10 mouse cellular contexts compared by ENCODE assay signal in the genomic region with DNA sequence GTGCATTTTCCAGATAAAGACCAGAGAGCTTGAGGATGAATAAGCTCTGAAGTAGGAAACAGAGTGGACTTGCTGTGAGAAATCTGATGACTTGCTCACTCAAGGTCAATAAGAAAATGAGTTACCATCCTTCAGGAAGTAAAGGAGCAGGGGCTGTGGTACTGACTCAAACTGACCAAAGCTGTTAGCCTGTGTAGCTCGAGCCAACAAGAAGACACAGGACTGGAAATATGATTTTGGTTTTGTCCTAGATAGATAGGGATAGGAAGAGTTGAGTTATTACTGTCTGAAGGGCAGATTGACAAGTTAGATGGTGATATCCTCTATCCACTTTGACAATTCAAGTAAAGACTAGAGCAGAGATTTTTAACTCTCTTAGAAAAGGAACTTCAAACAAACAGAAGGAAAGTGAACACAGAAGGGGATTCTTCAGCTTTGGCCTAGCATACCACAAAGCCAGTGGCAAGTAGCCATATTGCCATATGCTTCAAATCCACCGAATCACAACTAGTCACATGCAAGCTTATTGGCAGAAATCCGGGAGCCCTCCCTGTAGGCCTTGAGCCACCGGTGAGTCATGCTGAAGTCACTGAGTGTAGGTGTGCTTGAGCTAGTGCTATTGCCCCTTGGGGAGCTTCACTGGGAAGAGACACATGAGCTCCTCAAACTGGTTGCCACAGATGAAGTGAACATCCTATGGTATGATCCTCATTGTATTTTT.
DNase-seq lines count a peak whose midpoint lies in the region; ATAC-seq and TF ChIP-seq lines count a peak whose summit lies in the region.
"Had no signal": no experiment of that assay in that cellular context is flagged by ENCODE, and none has a peak within 500 bp of the region (broad histone marks: within the 10 kb centered on the region; RNA-seq: fewer than 3 reads in every experiment).

No protein-coding gene starts in this region.

- ATAC-seq in forebrain, embryonic 15.5 days (replicated peaks), result peak; percentile 78
- no peak for ATAC-seq in forebrain, embryonic 12.5 days (ENCODE audit: low FRiP score)
- no peak for ATAC-seq in midbrain, postnatal 0 days (ENCODE audit: low FRiP score)
- ATAC-seq in midbrain, embryonic 15.5 days (replicated peaks), result no peak
- ATAC-seq in kidney, embryonic 14.5 days (ENCODE audit: low FRiP score, low TSS enrichment), result no peak

- H3K4me1 ChIP-seq in forebrain, embryonic 15.5 days, result peaks cover 7% of the 10 kb centered on the region
- H3K4me1 ChIP-seq in forebrain, embryonic 12.5 days, result peaks cover 5% of the 10 kb centered on the region
- H3K4me1 ChIP-seq in midbrain, postnatal 0 days (ENCODE audit: insufficient read depth, low read length), result no peaks in the 10 kb centered on the region
- no peaks in the 10 kb centered on the region for H3K4me1 ChIP-seq in midbrain, embryonic 15.5 days
- H3K4me1 ChIP-seq in kidney, embryonic 14.5 days (ENCODE audit: control insufficient read depth, insufficient read depth, low read length), result no peaks in the 10 kb centered on the region
- H3K4me1 ChIP-seq: midbrain, embryonic 10.5 days had no signal

- no peaks in the 10 kb centered on the region for H3K9me3 ChIP-seq in forebrain, embryonic 15.5 days
- no peaks in the 10 kb centered on the region for H3K9me3 ChIP-seq in forebrain, embryonic 12.5 days
- H3K9me3 ChIP-seq in midbrain, postnatal 0 days (ENCODE audit: low read length), result no peaks in the 10 kb centered on the region
- no peaks in the 10 kb centered on the region for H3K9me3 ChIP-seq in midbrain, embryonic 15.5 days
- no peaks in the 10 kb centered on the region for H3K9me3 ChIP-seq in kidney, embryonic 14.5 days (ENCODE audit: control insufficient read depth, low read length)
- H3K9me3 ChIP-seq: midbrain, embryonic 10.5 days had no signal

- no peaks in the 10 kb centered on the region for H3K27me3 ChIP-seq in forebrain, embryonic 15.5 days
- no peaks in the 10 kb centered on the region for H3K27me3 ChIP-seq in forebrain, embryonic 12.5 days
- H3K27me3 ChIP-seq in midbrain, postnatal 0 days (ENCODE audit: insufficient read depth, low read length), result no peaks in the 10 kb centered on the region
- H3K27me3 ChIP-seq in midbrain, embryonic 15.5 days (replicated peaks), result no peaks in the 10 kb centered on the region
- H3K27me3 ChIP-seq in myocyte (ENCODE audit: control insufficient read depth, insufficient read depth, insufficient read length), result no peaks in the 10 kb centered on the region
- no peaks in the 10 kb centered on the region for H3K27me3 ChIP-seq in kidney, embryonic 14.5 days (ENCODE audit: control insufficient read depth, insufficient read depth, low read length)

- no peak for TF ChIP-seq CTCF in midbrain, postnatal 0 days (IDR thresholded peaks at IDR 0.05)

- WGBS in forebrain, embryonic 15.5 days, result 58% methylated on average over 4 of the region's 4 CpGs
- WGBS in forebrain, embryonic 12.5 days, result 89% methylated on average over 4 of the region's 4 CpGs
- whole genome bisulfite sequencing in midbrain, postnatal 0 days, result 89% methylated on average over 4 of the region's 4 CpGs
- WGBS in midbrain, embryonic 15.5 days, result 86% methylated on average over 4 of the region's 4 CpGs
- 93% methylated on average over 4 of the region's 4 CpGs for WGBS in kidney, embryonic 14.5 days

- intact Hi-C loops in gastrocnemius, postnatal 14 days (cut with DNase I; ENCODE audit: low total_unique reads), result no loop called here

- H3ac ChIP-seq in myocyte (ENCODE audit: control insufficient read depth, insufficient read length), result no peak overlapping the region

- no peak overlapping the region for H3K27ac ChIP-seq in forebrain, embryonic 15.5 days (replicated peaks)
- H3K27ac ChIP-seq in forebrain, embryonic 12.5 days, result no peak overlapping the region
- H3K27ac ChIP-seq in midbrain, postnatal 0 days (ENCODE audit: low read depth, low read length), result no peak overlapping the region
- no peak overlapping the region for H3K27ac ChIP-seq in midbrain, embryonic 15.5 days
- no peak overlapping the region for H3K27ac ChIP-seq in kidney, embryonic 14.5 days (ENCODE audit: low read depth, low read length)
- H3K27ac ChIP-seq: midbrain, embryonic 10.5 days had no signal

- no peak for TF ChIP-seq POLR2A in myocyte (IDR thresholded peaks at IDR 0.05; ENCODE audit: insufficient read length, low read depth)

- no peaks in the 10 kb centered on the region for H3K79me2 ChIP-seq in myocyte (ENCODE audit: control insufficient read depth, insufficient read depth)

- H3K4me2 ChIP-seq in forebrain, embryonic 15.5 days (replicated peaks), result no peak overlapping the region
- H3K4me2 ChIP-seq in forebrain, embryonic 12.5 days, result no peak overlapping the region
- H3K4me2 ChIP-seq in midbrain, postnatal 0 days (ENCODE audit: low read depth, low read length, poor library complexity, severe bottlenecking), result no peak overlapping the region
- H3K4me2 ChIP-seq in midbrain, embryonic 15.5 days, result no peak overlapping the region
- H3K4me2 ChIP-seq in myocyte (ENCODE audit: low read depth), result peak overlapping the region; percentile 25
- H3K4me2 ChIP-seq in kidney, embryonic 14.5 days (replicated peaks; ENCODE audit: low read depth, low read length), result no peak overlapping the region
- H3K4me2 ChIP-seq: liver, embryonic 11.5 days had no signal

- H3K36me3 ChIP-seq in forebrain, embryonic 15.5 days, result no peaks in the 10 kb centered on the region
- no peaks in the 10 kb centered on the region for H3K36me3 ChIP-seq in forebrain, embryonic 12.5 days (replicated peaks)
- H3K36me3 ChIP-seq in midbrain, postnatal 0 days (ENCODE audit: insufficient read depth, low read length), result no peaks in the 10 kb centered on the region
- H3K36me3 ChIP-seq in midbrain, embryonic 15.5 days (replicated peaks), result no peaks in the 10 kb centered on the region
- H3K36me3 ChIP-seq in myocyte (ENCODE audit: control insufficient read depth, insufficient read depth), result no peaks in the 10 kb centered on the region
- no peaks in the 10 kb centered on the region for H3K36me3 ChIP-seq in kidney, embryonic 14.5 days (ENCODE audit: control insufficient read depth, insufficient read depth, low read length)
- H3K36me3 ChIP-seq: midbrain, embryonic 10.5 days had no signal

- no peak overlapping the region for H3K9ac ChIP-seq in forebrain, embryonic 15.5 days (replicated peaks)
- no peak overlapping the region for H3K9ac ChIP-seq in forebrain, embryonic 12.5 days
- no peak overlapping the region for H3K9ac ChIP-seq in midbrain, postnatal 0 days (replicated peaks; ENCODE audit: low read length, poor library complexity, severe bottlenecking)
- no peak overlapping the region for H3K9ac ChIP-seq in midbrain, embryonic 15.5 days
- H3K9ac ChIP-seq in kidney, embryonic 14.5 days (ENCODE audit: low read depth, low read length), result no peak overlapping the region

- DNase-seq in midbrain, postnatal 0 days (ENCODE audit: low spot score), result peak; percentile 63
- DNase-seq in cerebellum, adult 9-11 months, result peak; percentile 11
- no peak for DNase-seq in gastrocnemius, postnatal 14 days

- H3K4me3 ChIP-seq in forebrain, embryonic 15.5 days, result no peak overlapping the region
- no peak overlapping the region for H3K4me3 ChIP-seq in forebrain, embryonic 12.5 days (replicated peaks)
- H3K4me3 ChIP-seq in midbrain, postnatal 0 days (ENCODE audit: low read depth, low read length), result no peak overlapping the region
- H3K4me3 ChIP-seq in midbrain, embryonic 15.5 days, result no peak overlapping the region
- no peak overlapping the region for H3K4me3 ChIP-seq in myocyte
- H3K4me3 ChIP-seq in kidney, embryonic 14.5 days (ENCODE audit: low read length), result no peak overlapping the region
- H3K4me3 ChIP-seq: midbrain, embryonic 10.5 days had no signal

TF ChIP-seq in myocyte, 11 proteins besides CTCF, POLR2A, EP300 and RAD21:
- TF ChIP-seq USF1 (IDR thresholded peaks at IDR 0.05; ENCODE audit: low read depth) (peak; percentile 66), POLR2AphosphoS2 (IDR thresholded peaks at IDR 0.05; ENCODE audit: insufficient read length, low read depth) (no peak), TCF3 (IDR thresholded peaks at IDR 0.05; ENCODE audit: insufficient read length, low read depth) (no peak)
